Mouse (Mus musculus) MEL-GATA-1-ER (cell line): Measurements from ENCODE around the gene Btbd11.

Experiments used
- DNase-seq: peaks from one replicate; pipeline ENCODE4 v3.0.0-alpha.2; 2012; ENCODE audit warnings: low read depth; ENCODE audit errors: extremely low read depth

The Btbd11 gene

GRCm38 (mm10) chr10:85518111-85518409 is 131.4 kb downstream of the Btbd11 start:
- DNase-seq, result no peak

GRCm38 (mm10) chr10:85522220-85522760 is 135.7 kb downstream of the Btbd11 start:
- no peak for DNase-seq

- DNase-seq, result no peak
These were observed 138.8 kb downstream of the Btbd11 start for GRCm38 (mm10) chr10:85525267-85526015.

GRCm38 (mm10) chr10:85526657-85527056 is 140.0 kb downstream of the Btbd11 start:
- no peak for DNase-seq

- DNase-seq, result no peak
These were observed 141.1 kb downstream of the Btbd11 start for GRCm38 (mm10) chr10:85527722-85528121.

- no peak for DNase-seq
These were observed 146.6 kb downstream of the Btbd11 start for GRCm38 (mm10) chr10:85533192-85533710.

- DNase-seq, result no peak
These were observed 151.6 kb downstream of the Btbd11 start for GRCm38 (mm10) chr10:85538051-85538753.

GRCm38 (mm10) chr10:85539510-85540120 is 153.0 kb downstream of the Btbd11 start:
- no peak for DNase-seq

GRCm38 (mm10) chr10:85540311-85541093 is 153.9 kb downstream of the Btbd11 start:
- DNase-seq, result no peak

- no peak for DNase-seq
These were observed 154.9 kb downstream of the Btbd11 start for GRCm38 (mm10) chr10:85541481-85541880.

- DNase-seq, result no peak
These were observed 155.4 kb downstream of the Btbd11 start for GRCm38 (mm10) chr10:85541892-85542630.

GRCm38 (mm10) chr10:85543281-85543680 is 156.7 kb downstream of the Btbd11 start:
- no peak for DNase-seq

GRCm38 (mm10) chr10:85544991-85545390 is 158.4 kb downstream of the Btbd11 start:
- DNase-seq, result no peak

- no peak for DNase-seq
These were observed 168.6 kb downstream of the Btbd11 start for GRCm38 (mm10) chr10:85555193-85555592.

GRCm38 (mm10) chr10:85561418-85561817 is 174.8 kb downstream of the Btbd11 start:
- DNase-seq, result no peak

- no peak for DNase-seq
These were observed 184.8 kb downstream of the Btbd11 start for GRCm38 (mm10) chr10:85571456-85571855.

GRCm38 (mm10) chr10:85572571-85572970 is 186.0 kb downstream of the Btbd11 start:
- no peak for DNase-seq

- no peak for DNase-seq
These were observed 191.3 kb downstream of the Btbd11 start for GRCm38 (mm10) chr10:85577891-85578420.

- DNase-seq, result no peak
These were observed 192.2 kb downstream of the Btbd11 start for GRCm38 (mm10) chr10:85578571-85579465.
